Mouse (Mus musculus) left cerebral cortex, adult 8-10 months (tissue): ENCODE measurements around the gene Otx2. TPM values are rescaled to one million over a fixed set of nuclear protein-coding genes. Genes with fewer than 3 reads are reported as not detected.

ENCODE experiments used
- DNase-seq, 2 experiments: peaks; one replicate each; pipeline ENCODE4 v3.0.0; 2022; ENCODE audit warnings: low spot score in 2 of 2
- total RNA-seq, 4 experiments: library from RNA; stranded (reverse); gene quantifications; 2 replicates each; pipeline ENCODE4 v1.2.4; 2022

Gene Otx2
- total RNA-seq, 4 experiments from 2014 or later: 0.50 to 3.8 (median 1.9) TPM

DNA sequence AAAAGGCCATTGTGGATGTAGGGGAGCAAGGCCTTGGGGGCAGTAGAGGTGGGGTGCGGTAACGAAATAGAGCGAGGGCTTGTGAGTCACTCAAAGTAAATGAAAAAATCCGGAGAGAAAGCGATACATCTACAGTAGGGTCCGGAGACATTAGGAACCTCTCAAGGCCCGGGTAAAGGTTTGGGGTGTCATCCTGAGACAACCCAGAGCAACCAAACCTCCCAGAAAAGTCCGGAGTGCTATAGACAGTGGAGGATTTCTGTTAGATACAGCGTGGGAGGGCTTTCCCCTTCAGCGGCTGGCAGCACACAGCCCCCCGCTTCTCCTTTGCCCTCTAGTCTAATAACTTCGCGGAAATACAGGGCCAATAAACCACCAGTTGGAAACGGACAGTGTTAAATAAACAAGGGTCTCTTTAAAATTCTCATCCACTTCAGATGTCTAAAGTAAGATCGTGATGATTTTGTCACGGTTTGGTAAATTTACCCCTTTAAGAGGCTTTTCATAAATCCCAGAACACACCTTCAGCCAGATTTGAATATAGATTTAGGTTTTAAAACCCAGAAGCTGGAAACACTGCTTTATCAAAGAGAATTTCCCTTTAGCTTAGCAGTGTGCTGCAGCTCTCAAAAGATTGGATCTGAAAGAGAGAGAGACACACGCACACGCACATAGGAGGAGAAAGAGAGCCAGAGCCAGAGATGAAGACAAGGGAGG, 3.9 kb downstream of the Otx2 start:
- no peak for DNase-seq

DNA sequence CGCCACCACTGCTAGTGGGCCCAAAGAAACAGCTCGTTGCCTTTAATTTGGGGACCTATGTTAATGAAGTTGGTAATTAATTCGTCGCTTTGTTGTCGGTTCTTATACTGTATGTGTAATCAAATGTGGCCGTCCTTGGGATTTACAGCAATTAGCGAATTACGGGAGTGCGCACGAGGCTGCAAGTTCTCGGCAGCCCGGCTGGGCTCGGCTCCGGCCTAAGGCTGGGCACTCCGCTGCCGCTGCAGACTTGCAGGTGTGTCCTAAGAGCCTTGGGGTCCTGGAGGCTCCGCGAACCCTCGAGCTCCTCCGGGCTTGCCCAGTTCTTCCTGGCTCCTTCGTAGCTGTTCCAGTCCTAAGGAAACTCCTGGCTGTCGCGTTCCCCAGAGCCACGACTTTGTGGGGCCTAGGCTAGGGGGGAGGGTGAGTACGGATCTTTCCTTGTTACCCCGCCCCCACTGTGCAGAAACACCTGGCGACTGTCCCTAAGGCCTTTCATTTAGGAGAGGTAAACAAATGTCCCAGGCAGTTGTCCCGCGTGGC, 4.8 kb downstream of the Otx2 start:
- DNase-seq: no peak

DNA sequence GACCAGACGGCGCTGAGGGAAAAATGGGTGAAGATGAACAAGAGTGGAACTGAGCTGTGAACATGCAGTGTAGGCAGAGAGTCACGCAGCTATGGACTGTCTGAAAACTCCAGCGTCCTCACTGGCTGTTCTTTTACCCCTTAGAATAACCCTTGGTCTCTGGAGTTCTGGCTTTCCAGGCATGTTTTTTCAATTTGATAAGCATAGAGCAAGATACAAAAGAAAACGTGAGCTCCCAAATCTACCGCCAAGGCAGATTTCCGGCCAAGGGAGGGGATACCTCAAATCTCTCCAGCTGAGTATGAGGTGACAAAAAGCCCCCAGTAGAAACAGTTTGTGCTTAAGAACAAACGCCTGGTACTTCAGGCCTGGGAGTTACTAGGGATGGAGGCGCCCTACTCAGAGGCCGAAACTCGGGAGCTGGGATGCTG, 5.6 kb downstream of the Otx2 start:
- no peak for DNase-seq

DNA sequence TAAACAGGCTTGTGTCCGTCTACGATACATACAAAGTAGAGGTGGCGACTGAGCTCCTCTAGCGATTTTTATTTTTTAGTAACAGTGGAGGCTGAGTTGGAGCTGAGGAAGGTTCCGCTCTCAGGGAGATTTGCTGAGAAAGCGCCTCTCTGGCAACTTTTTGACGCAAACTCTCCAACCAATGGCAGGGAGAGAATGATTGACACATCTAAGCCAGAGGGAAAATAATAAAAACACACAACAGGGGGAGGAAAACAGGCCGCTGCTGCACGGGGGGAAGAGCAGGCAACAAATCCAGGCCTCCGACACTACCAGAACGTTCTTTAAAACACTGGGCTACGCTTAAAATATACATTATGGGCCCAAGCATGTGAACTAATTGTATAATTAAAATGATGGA, 6.2 kb downstream of the Otx2 start:
- no peak for DNase-seq

DNA sequence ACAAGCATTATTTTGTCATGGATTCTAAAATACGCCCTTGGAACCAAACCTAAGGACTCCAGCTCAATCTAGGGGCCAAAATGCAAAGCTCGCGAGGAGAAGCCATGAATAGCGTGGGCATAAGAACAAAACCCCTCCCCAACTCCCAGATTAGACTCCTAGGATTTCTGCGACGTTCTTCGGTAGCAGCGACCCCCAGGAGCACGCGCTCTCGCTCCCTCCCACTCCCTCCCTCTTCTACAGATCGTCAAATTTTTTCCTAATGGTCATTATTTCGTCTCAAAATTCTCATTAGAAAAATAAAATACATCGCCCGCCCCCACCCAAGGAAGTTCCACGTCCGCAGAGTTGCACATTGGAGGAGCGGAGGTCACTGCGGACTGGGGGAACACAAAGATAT, 6.8 kb downstream of the Otx2 start:
- no peak for DNase-seq

DNA sequence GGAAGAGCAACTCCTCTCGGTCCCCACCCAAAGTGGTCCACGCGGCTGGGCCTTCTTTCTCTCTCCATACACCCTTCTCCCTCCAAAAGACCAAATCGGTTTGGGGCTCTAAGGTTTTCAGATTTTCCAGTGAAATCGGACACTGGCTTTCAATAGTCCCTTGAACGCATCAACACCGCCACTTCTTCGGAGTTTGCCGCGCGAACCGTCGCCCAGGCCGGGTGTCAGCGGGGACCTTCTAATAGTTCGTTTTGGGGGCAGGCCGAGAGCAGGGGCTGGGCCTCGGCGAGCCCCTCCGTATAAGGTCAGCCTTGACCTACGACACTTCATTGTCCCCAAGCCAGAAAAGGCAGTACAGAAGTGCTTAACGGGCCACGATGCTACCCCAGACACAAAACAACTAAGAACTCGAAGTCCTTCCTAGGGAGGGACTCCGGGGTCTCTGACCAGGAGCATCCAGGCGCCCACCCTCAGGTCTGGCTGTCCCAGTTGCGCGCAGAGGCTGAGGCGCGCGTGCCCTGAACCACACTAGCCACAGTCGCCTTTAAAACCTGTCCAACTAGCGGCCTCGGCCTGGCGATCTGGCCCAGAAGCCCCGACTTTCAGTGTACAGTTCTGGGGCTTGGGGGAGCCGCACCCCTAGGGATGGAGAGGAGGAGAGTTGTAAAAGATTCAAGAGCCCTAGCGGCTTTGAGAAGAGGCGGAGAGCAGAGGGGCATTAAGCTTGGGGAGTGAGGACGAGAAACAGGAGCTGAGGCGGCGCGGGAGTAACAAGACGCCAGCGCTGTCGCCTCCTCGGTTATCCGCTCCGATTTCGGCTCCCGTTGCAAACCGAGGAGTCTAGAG, 7.6 kb downstream of the Otx2 start:
- DNase-seq: no peak

DNA sequence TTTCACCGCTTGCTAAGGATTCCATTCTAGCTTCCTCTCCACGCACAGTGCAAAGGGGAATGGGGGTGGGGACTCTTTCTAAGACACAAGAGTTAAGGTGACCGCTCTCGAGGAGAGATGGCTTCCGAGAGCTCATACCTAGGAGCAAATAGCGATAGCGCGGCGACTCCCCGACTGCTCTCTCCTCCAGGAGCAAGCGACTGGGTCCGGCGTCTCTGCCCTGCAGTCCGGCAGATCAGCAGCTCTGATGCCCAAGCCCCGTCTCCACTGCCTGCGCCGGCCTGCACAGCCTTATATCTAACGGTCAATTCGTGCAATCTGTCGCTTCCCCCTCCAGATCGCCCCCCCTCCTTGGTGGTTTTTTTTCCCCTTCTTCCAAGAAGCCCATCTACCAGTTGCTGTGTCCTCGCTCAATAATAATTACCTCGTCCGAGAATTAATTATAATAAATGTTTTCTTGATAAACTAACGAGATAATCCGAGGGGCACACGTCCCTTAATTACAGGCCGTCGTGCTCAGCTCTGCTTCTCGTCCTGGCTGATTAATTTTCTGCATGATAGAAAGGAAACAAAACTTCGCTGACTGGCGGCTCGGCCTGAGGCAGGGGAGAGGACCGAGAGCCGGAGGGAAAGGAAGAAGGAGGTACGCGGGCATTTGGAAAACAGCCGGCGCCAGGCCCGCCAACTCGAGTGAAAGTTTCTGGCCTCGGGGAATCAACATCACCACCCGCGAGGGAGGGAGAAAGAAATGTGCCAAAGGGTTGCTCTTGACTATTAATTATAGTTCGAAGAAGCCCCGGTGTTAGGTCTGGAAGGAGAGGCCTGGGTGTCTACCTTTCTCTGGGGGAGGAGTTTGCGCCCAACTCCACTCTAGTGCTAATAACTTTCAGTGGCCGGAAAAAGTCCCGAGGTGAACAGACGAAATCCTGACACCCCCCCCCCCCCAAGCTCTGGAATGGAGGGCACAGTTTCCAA, 8.5 kb downstream of the Otx2 start:
- DNase-seq: no peak

DNA sequence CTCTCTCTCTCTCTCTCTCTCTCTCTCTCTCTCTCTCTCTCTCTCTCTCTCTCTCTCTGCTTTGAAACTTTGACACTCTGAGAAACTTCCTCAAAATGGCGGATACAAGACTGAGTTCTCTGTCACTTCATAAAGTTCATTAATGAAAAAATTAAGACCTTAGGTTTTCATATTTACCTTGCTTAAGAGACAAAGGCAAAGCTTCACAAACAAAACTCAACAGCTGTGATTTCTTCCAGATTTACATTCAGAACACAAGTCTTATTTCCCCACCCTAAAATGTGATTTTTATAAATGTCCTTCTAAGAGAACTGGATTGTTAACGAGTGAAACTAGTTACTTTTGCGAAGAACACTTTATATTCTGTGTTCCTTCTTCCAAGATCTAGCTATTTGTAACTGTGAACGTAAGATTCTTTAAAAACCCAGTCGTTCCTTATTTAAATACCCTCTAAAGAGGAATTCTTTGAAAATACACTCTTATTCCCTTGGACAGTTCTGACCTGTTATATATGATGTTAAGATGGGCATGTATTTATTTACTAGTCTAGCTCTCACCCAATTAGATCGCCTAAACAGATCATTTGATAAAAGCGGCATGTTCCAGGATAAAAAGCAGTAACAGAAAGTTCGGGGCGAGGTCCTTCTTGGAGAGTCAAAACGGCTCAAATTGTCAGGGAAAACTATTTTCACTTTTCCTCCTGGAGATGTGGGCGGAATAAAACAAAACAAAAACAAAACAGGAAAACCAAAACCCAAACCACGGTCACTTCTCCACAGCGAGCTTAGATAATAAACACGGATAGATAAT, 9.4 kb downstream of the Otx2 start:
- DNase-seq: no peak

DNA sequence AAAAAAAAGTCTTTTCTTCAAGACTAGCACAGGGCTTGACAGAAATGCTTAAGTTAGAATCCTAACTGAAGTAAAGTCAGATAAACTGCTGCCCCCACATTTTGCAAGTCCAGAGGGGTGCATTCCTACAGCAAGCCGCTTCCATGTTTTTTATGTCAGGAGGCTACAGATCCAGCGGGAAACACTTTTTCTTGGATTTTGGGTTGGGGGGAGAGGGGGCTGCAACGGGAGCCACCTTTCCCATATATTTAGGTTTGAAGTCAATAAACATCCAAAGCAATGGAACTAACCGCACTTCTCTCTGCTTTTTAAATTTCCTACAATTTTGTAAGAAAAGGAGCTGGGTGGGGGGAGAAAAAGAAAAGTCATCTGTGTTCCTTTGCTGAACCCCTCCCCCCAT, 10.1 kb downstream of the Otx2 start:
- DNase-seq: no peak

DNA sequence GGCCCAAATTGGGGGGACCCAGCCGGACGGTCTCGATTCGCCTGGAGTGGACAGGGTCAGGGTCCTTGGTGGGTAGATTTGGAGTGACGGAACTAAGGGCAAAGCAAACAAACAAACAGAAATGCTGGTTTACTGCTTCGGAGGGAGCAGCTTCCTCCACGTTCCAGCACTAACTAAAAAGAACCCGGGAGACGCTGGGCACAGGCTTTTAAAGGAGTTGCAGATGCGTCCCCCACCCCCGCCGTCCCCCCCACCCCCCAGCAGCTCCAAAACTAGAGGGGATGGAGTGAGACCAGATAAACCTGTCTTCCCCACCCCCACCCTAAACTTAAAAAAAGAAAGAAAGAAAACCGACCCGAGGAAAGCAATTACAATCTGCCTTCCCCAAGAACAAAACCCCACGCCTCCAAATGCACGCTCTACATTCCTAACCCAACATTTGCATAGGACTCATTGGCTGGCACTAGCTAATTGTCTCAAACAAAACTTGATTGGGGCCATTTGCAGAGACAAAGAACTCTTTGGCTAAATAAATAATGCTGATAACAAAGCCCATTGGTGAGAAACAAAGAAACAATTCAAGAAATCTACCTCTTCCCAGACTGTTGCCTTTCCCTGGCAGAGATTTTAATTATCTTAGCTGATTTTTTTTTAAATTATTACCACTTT, 10.9 kb downstream of the Otx2 start:
- DNase-seq: no peak

DNA sequence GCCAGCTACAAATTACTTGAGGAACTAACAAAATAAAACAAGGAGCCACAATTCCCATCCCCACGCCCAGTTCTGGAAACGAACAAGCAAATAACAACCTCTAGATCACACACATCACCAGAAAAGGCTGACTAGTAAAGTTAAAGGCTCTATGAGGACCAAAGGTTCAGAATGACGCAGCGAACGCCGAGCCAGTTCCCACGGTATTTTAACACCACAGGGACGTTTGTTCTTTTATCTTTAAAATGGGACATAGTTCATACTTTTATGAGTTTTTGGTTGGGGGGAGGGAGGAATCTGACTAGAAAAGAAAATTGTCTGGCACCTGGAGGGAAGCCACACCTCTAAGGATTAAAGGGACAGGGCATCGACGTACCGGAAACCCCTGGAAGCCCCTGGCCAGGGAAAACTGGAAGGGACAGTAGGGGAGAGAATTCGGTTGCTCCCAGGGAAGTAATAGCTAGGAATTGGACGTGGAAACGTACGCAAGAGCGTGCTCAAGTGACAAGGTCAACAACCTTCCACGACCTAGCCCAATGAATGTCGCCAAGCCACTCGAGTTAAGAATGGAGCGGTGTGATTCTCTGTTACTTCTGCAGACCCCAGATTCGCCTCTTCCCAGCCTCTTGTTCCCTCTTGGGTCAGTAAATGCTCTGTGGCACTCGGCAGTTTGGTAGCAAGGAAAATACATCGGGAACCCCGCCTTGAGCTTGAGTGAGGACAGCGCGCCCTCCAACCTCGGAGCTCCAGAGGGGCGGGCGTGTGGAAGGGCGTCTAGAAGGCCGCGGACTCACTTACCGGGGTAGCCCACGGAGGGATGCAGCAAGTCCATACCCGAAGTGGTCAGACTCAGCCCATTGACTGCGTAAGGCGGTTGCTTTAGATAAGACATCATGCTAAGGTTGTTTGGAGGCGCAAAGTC, 11.7 kb downstream of the Otx2 start:
- no peak for DNase-seq

DNA sequence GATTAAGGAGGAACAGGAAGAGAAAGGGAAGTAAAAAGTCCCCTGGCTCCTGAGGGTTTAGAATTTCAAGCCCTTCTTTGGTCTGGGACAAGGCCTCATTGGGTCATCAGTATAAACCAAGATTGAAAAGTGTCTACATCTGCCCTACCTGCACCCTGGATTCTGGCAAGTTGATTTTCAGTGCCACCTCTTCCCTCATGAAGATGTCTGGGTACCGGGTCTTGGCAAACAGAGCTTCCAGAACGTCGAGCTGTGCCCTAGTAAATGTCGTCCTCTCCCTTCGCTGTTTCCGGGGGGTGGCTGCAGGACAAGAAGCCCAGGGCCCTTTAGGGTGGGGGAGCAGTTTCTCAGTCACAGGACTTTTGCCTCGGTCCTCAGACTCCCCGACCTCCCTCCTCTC, 12.5 kb downstream of the Otx2 start:
- DNase-seq: no peak

DNA sequence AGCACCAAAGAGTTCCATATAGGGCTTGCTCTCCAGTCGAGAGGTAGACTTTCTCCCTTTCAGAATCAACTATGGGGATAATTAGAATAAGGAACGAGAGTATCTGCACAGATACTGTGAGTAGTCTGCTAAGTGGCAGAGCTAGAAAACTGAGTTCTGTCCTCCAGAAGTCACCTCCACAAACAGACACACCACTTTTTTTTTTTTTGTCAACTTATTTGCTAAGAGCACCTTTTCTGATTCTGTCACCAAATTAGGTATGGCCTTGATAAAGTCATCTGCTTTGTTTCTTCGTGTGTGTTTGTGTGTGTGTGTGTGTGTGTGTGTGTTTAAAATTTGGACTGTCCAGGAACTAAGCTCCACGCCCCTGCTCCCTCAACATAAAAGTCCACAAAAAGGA, 13.0 kb downstream of the Otx2 start:
- DNase-seq: no peak

DNA sequence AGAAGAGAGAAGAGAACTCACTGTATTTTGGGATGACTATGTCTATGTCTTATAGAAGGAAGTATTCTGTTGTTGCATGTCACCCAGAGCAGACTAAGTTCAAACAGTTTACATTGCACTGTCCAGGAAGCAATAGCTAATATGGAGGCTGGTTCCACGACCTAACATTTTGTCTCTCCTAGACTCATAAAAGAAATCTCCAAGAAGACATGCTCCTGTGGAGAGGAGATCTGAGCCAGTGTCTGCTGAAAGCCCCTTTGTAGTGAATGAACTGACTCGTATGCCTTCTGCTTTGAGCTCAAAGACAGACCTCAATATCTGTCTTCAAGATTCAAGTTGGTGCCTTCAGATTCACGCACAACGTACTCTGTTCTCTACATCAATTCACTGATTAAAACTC, 14.0 kb downstream of the Otx2 start:
- no peak for DNase-seq

DNA sequence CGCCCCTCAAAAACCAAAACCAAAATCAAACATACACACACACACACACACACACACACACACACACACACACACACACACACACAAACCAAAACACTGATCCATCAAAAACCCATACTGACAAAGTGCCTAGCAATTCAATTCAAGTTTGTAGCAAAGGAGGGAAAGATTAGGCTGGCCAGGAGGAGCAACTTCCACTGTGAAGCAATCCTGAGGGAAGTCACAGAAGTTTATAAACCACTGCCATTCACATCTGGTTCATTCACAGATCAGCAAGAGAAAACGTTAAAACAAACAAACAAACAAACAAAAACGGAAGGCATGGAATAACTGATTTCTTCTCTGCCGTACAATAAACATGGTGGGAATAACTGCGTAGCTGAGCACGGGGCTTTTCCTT, 16.4 kb downstream of the Otx2 start:
- DNase-seq: no peak

DNA sequence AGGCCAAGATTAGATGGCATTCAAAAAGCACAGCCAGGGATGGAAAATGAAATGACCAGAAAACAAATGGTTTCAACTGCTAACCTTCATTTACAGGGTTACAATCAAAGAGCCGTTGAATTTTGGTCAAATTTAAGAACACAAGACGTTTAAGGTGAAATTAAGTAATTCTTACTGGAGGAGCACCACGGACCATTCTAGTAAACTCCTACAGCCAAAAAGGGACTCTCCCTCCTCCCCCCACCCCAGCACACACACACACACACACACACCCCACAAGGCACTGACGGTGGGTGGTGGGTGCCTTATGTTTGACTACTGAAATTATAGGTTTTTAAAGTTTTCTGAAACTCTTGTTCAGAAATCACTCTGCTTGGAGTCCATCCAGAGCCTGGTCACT, 16.9 kb downstream of the Otx2 start:
- DNase-seq: no peak

DNA sequence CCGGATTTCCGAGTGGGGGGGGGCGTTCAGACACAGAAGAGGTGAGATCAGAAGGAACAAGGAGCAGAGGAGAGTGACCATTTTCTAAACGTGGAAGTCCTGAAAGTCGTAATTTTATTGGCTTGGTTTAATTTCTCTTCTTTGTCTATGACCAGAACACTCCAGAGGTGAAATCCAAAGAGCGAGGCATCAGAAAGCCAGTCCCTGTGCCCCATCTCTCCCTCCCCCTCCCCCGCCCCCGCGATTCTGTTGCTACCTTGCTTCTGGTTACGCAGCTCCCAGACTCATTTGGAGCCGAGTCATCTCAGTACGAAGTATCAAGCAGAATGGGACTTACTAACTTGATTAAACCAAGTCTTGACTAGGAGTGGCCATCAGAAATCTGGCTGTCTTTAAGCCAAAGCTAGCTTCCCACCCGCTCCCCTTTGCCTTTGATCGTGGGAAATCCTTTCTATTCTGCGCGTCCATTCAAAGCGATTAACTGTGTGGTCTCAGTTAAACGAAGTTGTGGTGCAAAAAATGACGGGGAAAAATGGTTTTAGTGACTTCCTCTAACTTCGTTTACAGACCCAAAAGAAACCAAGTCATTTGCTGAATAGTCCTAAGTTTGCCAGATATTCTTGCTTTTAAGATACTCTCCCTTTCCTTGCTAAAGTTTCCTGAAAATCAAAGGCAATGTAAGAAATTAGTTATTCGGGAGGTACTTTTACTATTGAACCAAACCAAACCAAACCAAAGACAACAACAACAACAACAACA, 17.6 kb downstream of the Otx2 start:
- DNase-seq: no peak

DNA sequence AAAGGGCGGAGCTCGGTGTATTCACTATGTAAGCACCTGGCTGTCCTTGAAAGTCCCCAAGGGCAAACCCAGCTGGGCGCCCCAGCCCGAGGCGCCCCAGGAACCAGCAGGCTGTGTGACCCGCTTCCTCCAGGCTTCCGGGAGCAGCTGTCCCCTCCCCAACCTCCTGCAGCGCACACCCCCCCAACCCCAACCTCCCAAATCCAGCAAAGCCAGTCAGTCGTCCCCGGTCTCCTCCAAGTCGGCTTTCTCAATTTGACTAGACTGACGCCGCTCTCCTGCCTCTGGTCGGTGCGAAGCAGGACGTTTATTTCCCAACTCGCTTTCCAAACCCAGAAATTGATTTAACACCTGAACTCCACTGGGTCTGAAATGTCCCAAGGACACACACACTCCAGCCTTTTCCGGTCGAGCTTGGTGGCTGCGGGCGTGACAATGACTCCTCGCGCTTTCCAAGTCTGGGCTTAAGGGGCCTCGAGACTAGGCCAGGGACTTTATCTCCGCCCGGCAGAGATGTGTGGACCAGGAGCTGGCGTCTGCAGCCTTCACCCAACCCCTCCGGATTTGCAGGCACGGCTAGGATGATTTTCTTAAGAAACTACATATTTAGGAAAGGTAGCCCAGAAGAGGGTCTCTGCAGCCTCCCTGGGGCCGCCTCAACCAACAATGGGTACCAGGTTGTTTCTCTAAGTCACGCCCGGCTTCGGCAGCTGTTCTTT, 18.4 kb downstream of the Otx2 start:
- DNase-seq: no peak
